Mouse (Mus musculus): Measurements from ENCODE around the gene Axin1. TPM values are rescaled to one million over a fixed set of nuclear protein-coding genes. Genes with fewer than 3 reads are reported as not detected.
A peak's percentile ranks its signal among the peaks of the same experiment; 100 is the strongest.

Axin1 gene
- polyA plus RNA-seq, 1 experiment from 2014 or later = 11.2 TPM

GRCm38 (mm10) chr17:26124560-26124959 lies 13.9 kb upstream of the Axin1 start:
- Histone ChIP-seq H3K4me2 (replicated peaks) (peak overlapping the region; percentile 74), H3K27me3 (no peaks in the 10 kb centered on the region), H3K9me3 (no peaks in the 10 kb centered on the region), H3K4me1 (peaks cover 19% of the 10 kb centered on the region), H3K4me3 (peak overlapping the region; percentile 82), H3K36me3 (peaks cover 40% of the 10 kb centered on the region), H3K9ac (replicated peaks) (peak overlapping the region; percentile 77), H3K27ac (replicated peaks) (no peak overlapping the region)
- 90% methylated on average over 7 of the region's 7 CpGs for whole genome bisulfite sequencing
- no peak for ATAC-seq (replicated peaks)

- Histone ChIP-seq H3K36me3 (peaks cover 44% of the 10 kb centered on the region), H3K27ac (replicated peaks) (no peak overlapping the region), H3K4me3 (no peak overlapping the region), H3K9ac (replicated peaks) (no peak overlapping the region), H3K4me2 (replicated peaks) (no peak overlapping the region), H3K27me3 (no peaks in the 10 kb centered on the region), H3K9me3 (no peaks in the 10 kb centered on the region), H3K4me1 (peaks cover 19% of the 10 kb centered on the region)
- WGBS = 93% methylated on average over 10 of the region's 10 CpGs
- no peak for ATAC-seq (replicated peaks)
Measured at GRCm38 (mm10) chr17:26125226-26125625, 13.3 kb upstream of the Axin1 start.

DNA sequence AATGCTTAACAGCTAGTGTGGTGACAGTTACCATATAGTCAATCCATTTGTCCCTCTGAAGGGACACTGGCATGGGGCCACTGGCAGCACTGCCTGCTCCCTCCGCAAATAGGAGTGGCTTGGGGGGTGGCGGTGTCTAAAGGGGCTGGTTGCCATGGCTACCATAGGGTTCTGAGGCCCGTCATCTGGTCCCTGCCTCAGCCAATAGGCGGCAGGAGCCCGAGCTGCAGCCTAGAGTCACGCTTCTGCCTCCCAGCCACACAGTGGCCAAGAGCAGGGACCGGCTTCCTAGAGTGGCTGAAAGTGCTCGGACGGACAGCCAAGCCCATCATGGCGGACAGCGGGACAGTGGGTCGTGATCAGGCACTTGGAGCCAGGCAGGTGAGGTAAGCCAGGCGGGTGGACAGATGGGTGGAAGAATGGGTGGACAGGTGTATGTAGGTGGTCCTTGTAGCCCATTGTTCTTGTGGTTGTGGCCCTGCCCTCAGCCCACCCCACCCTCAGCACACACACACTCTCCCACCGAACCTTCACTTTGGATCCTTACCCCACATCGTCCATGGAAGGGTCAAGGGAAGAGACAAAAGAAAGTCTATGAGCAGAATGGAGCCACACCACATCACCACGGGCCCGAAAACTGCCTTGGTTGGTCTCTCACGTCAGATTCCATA lies 7.3 kb upstream of the Axin1 start:
- 72% methylated on average over 18 of the region's 18 CpGs for WGBS
- ATAC-seq (replicated peaks) = 0 out of 2 replicates have a peak, but pooled peaks have one; percentile 32
- H3K9me3 ChIP-seq = no peaks in the 10 kb centered on the region
- H3K4me1 ChIP-seq = 0 out of 2 replicates have a peak, but pooled peaks cover 2% of the 10 kb centered on the region
- H3K4me2 ChIP-seq (replicated peaks) = no peak overlapping the region
- 0 out of 2 replicates have a peak overlapping the region, but pooled peaks have one; percentile 27 for H3K27ac ChIP-seq (replicated peaks)
- no peak overlapping the region for H3K9ac ChIP-seq (replicated peaks)
- H3K27me3 ChIP-seq = no peaks in the 10 kb centered on the region
- H3K4me3 ChIP-seq = peak overlapping the region; percentile 5; the same call in 1 of the 2 replicates
- H3K36me3 ChIP-seq = peaks cover 43% of the 10 kb centered on the region

GRCm38 (mm10) chr17:26131856-26132853 lies 6.3 kb upstream of the Axin1 start:
- Histone ChIP-seq H3K27me3 (no peaks in the 10 kb centered on the region), H3K36me3 (peaks cover 33% of the 10 kb centered on the region), H3K4me1 (0 out of 2 replicates have a peak, but pooled peaks cover 2% of the 10 kb centered on the region), H3K27ac (replicated peaks) (no peak overlapping the region), H3K9ac (replicated peaks) (no peak overlapping the region), H3K9me3 (no peaks in the 10 kb centered on the region), H3K4me2 (replicated peaks) (no peak overlapping the region), H3K4me3 (peak overlapping the region; percentile 5; the same call in 1 of the 2 replicates)
- peak; percentile 43; the same call in 1 of the 2 replicates for ATAC-seq (replicated peaks)
- WGBS = 73% methylated on average over 18 of the region's 18 CpGs

- Histone ChIP-seq H3K4me3 (no peak overlapping the region), H3K4me2 (replicated peaks) (no peak overlapping the region), H3K9me3 (no peaks in the 10 kb centered on the region), H3K9ac (replicated peaks) (no peak overlapping the region), H3K27me3 (no peaks in the 10 kb centered on the region), H3K36me3 (no peaks in the 10 kb centered on the region), H3K4me1 (peaks cover 25% of the 10 kb centered on the region), H3K27ac (replicated peaks) (no peak overlapping the region)
- ATAC-seq (replicated peaks) = no peak
- 92% methylated on average over 11 of the region's 11 CpGs for WGBS
Measured at GRCm38 (mm10) chr17:26137106-26137750, 1.3 kb upstream of the Axin1 start.

DNA sequence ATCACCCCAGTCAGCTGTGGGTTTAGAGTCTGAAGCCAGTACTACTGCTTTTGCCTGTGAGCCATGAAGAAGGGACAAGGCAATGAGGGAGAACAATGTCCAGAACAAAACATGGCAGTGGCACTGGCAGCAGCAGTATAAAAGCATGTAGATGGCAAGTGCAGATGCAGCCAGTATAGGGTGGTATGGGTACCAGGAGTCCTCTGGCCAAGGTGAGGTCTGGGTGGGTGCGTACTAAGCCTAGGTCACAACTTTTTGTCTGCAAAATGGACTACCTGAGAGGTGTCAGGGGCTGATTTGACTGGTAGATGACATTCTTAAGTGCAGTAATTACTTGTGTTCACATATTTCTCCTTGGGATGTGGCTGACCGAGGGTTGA lies 747 bp upstream of the Axin1 start:
- Histone ChIP-seq H3K4me3 (peak overlapping the region; percentile 82), H3K4me2 (replicated peaks) (peak overlapping the region; percentile 51), H3K9ac (replicated peaks) (peak overlapping the region; percentile 91), H3K4me1 (peaks cover 25% of the 10 kb centered on the region), H3K36me3 (peaks cover 2% of the 10 kb centered on the region; the same call in 1 of the 2 replicates), H3K9me3 (no peaks in the 10 kb centered on the region), H3K27me3 (no peaks in the 10 kb centered on the region), H3K27ac (replicated peaks) (peak overlapping the region; percentile 94)
- WGBS = 65% methylated on average over 2 of the region's 2 CpGs
- no peak for ATAC-seq (replicated peaks)

DNA sequence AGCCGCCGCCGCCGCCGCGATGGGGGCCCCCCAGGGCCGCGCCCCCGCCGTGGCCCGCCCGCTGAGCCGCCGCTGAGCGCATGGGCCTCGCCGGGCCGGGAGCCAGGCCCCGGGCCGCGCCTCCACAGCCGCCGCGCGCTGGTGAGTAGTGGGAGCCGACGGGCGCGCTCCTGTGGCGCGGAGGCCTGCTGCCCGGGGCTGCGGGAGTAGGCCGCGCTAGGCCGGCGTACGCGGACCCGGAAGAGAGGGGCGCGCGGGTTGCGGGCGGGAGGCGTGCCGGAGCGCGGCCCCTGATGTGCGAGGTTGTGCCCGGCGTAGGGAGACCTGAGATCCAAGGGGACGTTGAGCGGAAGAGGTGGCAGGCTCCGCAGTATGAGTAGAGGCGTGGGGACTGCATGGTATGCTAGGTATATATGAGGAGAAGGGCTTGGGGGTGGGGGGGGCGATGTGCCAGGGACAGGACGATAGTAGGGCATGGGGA lies 453 bp downstream of the Axin1 start:
- Histone ChIP-seq H3K4me2 (replicated peaks) (peak overlapping the region; percentile 51), H3K27me3 (no peaks in the 10 kb centered on the region), H3K4me1 (peaks cover 25% of the 10 kb centered on the region), H3K36me3 (peaks cover 10% of the 10 kb centered on the region; the same call in 1 of the 2 replicates), H3K9ac (replicated peaks) (peak overlapping the region; percentile 91), H3K27ac (replicated peaks) (peak overlapping the region; percentile 94), H3K4me3 (peak overlapping the region; percentile 82), H3K9me3 (no peaks in the 10 kb centered on the region)
- peak; percentile 69 for ATAC-seq (replicated peaks)
- under 1% methylated on average over 51 of the region's 58 CpGs for WGBS

DNA sequence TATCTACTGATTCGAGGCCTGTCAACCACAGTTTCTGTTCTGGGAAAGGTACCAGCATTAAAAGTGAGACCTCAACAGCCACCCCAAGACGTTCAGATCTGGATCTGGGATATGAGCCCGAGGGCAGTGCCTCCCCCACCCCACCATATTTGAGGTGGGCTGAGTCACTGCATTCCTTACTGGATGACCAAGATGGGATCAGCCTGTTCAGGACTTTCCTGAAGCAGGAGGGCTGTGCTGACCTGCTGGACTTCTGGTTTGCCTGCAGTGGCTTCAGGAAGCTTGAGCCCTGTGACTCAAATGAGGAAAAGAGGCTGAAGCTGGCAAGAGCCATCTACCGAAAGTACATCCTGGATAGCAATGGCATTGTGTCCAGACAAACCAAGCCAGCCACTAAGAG lies 4.3 kb downstream of the Axin1 start:
- H3K4me2 ChIP-seq (replicated peaks) = no peak overlapping the region
- H3K4me3 ChIP-seq = no peak overlapping the region
- H3K36me3 ChIP-seq = peaks cover 30% of the 10 kb centered on the region
- no peaks in the 10 kb centered on the region for H3K27me3 ChIP-seq
- no peak for ATAC-seq (replicated peaks)
- H3K27ac ChIP-seq (replicated peaks) = no peak overlapping the region
- H3K9ac ChIP-seq (replicated peaks) = no peak overlapping the region
- 88% methylated on average over 4 of the region's 4 CpGs for WGBS
- no peaks in the 10 kb centered on the region for H3K9me3 ChIP-seq
- peaks cover 23% of the 10 kb centered on the region for H3K4me1 ChIP-seq

GRCm38 (mm10) chr17:26143386-26143785 lies 4.9 kb downstream of the Axin1 start:
- ATAC-seq (replicated peaks) = no peak
- no peak overlapping the region for H3K9ac ChIP-seq (replicated peaks)
- H3K4me1 ChIP-seq = peaks cover 19% of the 10 kb centered on the region
- H3K4me3 ChIP-seq = no peak overlapping the region
- H3K4me2 ChIP-seq (replicated peaks) = no peak overlapping the region
- H3K9me3 ChIP-seq = no peaks in the 10 kb centered on the region
- H3K36me3 ChIP-seq = peaks cover 30% of the 10 kb centered on the region
- no peak overlapping the region for H3K27ac ChIP-seq (replicated peaks)
- H3K27me3 ChIP-seq = no peaks in the 10 kb centered on the region
- WGBS = 94% methylated on average over 5 of the region's 5 CpGs

- 78% methylated on average over 2 of the region's 2 CpGs for WGBS
- ATAC-seq (replicated peaks) = no peak
- H3K36me3 ChIP-seq = peaks cover 58% of the 10 kb centered on the region
Measured at GRCm38 (mm10) chr17:26149056-26149455, 10.6 kb downstream of the Axin1 start.

DNA sequence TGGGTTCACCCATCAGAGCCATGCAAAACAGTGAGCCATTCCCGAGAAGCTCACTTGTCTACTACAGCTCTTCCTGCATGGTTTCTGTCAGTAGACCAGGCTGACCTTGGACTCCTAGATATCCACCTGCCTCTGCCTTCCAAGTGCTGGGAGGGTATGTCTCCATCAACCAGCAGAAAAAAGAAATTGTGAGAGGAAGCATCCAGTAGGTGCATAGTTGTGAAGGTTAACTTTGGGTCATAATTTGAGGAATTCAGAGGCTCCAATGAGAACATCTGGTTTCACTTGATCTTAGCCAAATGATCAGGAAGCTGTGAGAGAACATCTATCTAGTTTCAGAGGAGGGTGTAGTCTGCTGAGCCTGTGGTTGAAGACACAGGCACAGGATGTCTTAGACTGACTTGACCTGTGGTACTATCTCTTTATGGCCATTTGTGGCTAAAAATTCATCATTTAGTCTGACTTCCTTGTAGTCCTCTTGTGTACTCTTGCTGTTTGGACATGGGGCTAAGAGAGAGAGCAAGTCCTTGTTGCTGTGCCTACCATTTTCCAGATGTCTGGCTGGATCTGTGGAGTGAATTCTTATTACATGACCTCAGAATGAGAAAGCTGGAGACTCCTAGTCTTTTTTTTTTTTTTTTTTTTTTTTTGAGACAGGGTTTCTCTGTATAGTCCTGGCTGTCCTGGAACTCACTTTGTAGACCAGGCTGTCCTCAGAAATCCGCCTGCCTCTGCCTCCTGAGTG lies 13.6 kb downstream of the Axin1 start:
- Histone ChIP-seq H3K27ac (replicated peaks) (no peak overlapping the region), H3K9ac (replicated peaks) (no peak overlapping the region), H3K4me3 (no peak overlapping the region), H3K36me3 (peaks cover 48% of the 10 kb centered on the region), H3K4me1 (no peaks in the 10 kb centered on the region), H3K9me3 (no peaks in the 10 kb centered on the region), H3K4me2 (replicated peaks) (no peak overlapping the region), H3K27me3 (no peaks in the 10 kb centered on the region)
- WGBS = 93% methylated on average over 2 of the region's 2 CpGs
- no peak for ATAC-seq (replicated peaks)

More at GRCm38 (mm10) chr17:26149056-26149455, 10.6 kb downstream of the Axin1 start:
- Histone ChIP-seq H3K4me1 (no peaks in the 10 kb centered on the region), H3K27me3 (no peaks in the 10 kb centered on the region), H3K9ac (replicated peaks) (no peak overlapping the region), H3K27ac (replicated peaks) (no peak overlapping the region), H3K4me2 (replicated peaks) (no peak overlapping the region), H3K4me3 (no peak overlapping the region), H3K9me3 (no peaks in the 10 kb centered on the region)

Measured in forebrain, embryonic 15.5 days (tissue).